Mouse (Mus musculus): ENCODE results near the gene Elmod1.

DNA sequence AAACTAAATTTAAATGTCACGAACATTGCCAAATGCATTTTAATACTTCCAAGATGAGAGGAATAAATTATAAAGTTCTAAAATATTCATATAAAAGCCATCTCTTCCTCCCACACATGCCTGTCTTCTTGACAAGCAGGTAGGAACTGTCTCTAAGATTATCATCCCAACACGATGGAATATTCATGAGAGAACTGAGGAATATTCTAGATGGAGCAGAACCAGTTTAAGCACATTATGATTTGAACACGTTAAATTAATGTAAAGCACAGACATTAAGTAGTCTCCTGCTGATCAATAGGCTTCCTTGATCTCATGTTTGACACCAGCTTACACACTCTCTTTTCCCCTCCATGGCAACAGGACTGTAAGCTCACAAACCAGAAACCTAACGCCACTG is 41.7 kb downstream of the Elmod1 start:
- TF ChIP-seq POLR2A (IDR thresholded peaks at IDR 0.05; ENCODE audit: control insufficient read depth, low read depth, low read length) (no peak), CTCF (IDR thresholded peaks at IDR 0.05; ENCODE audit: control insufficient read depth, insufficient read depth, insufficient replicate concordance, low read depth, low read length) (no peak)
